Mouse (Mus musculus) C2C12 (cell line): ENCODE measurements around the gene Phrf1. TPM values are rescaled to one million over a fixed set of nuclear protein-coding genes. Genes with fewer than 3 reads are reported as not detected.
"Not testable (repeated sequence)": the region's sequence is repeated elsewhere in the genome, so short reads cannot be mapped to it uniquely, and the experiment has no call there.

ENCODE experiments used
- H3K27me3 ChIP-seq: one replicate; pipeline ENCODE4 v1.6.1; 2011; ENCODE audit not compliant: control insufficient read depth, insufficient read depth, insufficient read length
- H3K36me3 ChIP-seq: one replicate; pipeline ENCODE4 v1.6.1; 2011; ENCODE audit not compliant: control insufficient read depth, insufficient read depth
- H3K4me3 ChIP-seq: one replicate; pipeline ENCODE4 v1.5.1; 2011; ENCODE audit warnings: mild to moderate bottlenecking, control low read depth; ENCODE audit not compliant: poor library complexity, insufficient read depth, severe bottlenecking
- H3K79me2 ChIP-seq: one replicate; pipeline ENCODE4 v1.6.1; 2011; ENCODE audit not compliant: control insufficient read depth, insufficient read depth
- H3K79me3 ChIP-seq: one replicate; pipeline ENCODE4 v1.6.1; 2011; ENCODE audit warnings: low read depth, control low read depth
- H3ac ChIP-seq: one replicate; pipeline ENCODE3; 2011; ENCODE audit warnings: low read depth; ENCODE audit not compliant: control insufficient read depth, insufficient read length
- CEBPB ChIP-seq: IDR thresholded peaks from one replicate; pipeline ENCODE4 v1.6.1; 2011; ENCODE audit warnings: low read depth, mild to moderate bottlenecking, control low read depth, moderate library complexity
- CTCF ChIP-seq: IDR thresholded peaks from one replicate; pipeline ENCODE4 v1.5.1; 2011; ENCODE audit not compliant: control insufficient read depth, insufficient read depth, insufficient read length
- FOSL1 ChIP-seq: IDR thresholded peaks from one replicate; pipeline ENCODE4 v1.8.0; 2011; ENCODE audit warnings: mild to moderate bottlenecking, low read length; ENCODE audit not compliant: poor library complexity, insufficient read depth, severe bottlenecking
- MAX ChIP-seq: IDR thresholded peaks from one replicate; pipeline ENCODE4 v1.6.1; 2011; ENCODE audit warnings: mild to moderate bottlenecking, control low read depth
- MYOD1 ChIP-seq: IDR thresholded peaks from one replicate; pipeline ENCODE4 v1.6.1; 2011; ENCODE audit warnings: low read depth; ENCODE audit not compliant: control insufficient read depth, insufficient read length
- MYOG ChIP-seq: IDR thresholded peaks from one replicate; pipeline ENCODE4 v1.6.1; 2011; ENCODE audit not compliant: control insufficient read depth, insufficient read length; ENCODE audit errors: extremely low read depth
- USF1 ChIP-seq: IDR thresholded peaks from one replicate; pipeline ENCODE4 v1.6.1; 2011; ENCODE audit warnings: low read depth, mild to moderate bottlenecking, control low read depth, moderate library complexity
- polyA plus RNA-seq: library from polyadenylated mRNA; unstranded; fragments of >200 nt; fragmentation: generic; extraction: Trizol; gene quantifications from one replicate; pipeline ENCODE4 v1.2.1, GENCODE M21; 2012; ENCODE audit warnings: missing spikeins

Gene Phrf1
- polyA plus RNA-seq, 1 experiment = 60.2 TPM

DNA sequence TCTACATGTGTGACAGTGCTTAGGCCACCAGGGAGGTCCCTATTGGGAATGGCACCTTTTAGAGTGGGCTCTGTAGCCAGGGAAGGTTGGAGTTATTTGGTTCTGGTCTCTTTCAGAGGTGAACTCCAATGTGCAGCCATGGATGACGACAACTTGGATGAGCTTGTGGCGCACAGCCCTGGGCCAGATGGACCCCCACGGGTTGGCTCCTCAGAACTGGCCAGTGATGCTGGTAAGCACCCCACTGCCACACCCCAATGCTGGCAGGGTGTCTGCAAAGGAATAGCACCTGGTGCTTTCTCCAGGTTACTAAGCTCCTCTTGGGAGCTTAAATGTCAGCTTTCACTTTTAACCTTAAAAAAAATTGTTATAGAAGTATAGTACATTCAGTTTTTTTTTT lies 2.5 kb downstream of the Phrf1 start:
- H3ac ChIP-seq = no peak overlapping the region
- peaks cover 41% of the 10 kb centered on the region for H3K36me3 ChIP-seq
- no peaks in the 10 kb centered on the region for H3K27me3 ChIP-seq
- H3K79me2 ChIP-seq = peaks cover 75% of the 10 kb centered on the region
- H3K4me3 ChIP-seq = no peak overlapping the region
- peaks cover 57% of the 10 kb centered on the region for H3K79me3 ChIP-seq
- TF ChIP-seq MYOG = no peak
- no peak for TF ChIP-seq MYOD1

DNA sequence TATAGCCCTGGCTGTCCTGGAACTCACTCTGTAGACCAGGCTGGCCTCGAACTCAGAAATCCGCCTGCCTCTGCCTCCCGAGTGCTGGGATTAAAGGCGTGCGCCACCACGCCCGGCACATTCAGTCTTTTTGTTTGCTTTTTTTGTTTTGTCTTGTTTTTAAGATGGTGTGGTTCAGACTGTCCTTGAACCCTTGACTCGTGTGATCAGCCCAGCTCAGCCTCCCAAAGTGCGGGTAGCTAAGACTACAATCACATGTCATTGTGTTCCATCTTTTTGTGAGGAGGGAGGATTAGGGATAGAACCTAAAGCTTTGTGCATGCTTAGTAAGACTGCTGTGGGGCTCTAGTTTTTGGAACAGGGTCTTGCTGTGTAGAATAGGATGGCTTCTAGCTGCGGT lies 3.0 kb downstream of the Phrf1 start:
- no peak for TF ChIP-seq MAX
- no peak for TF ChIP-seq MYOD1
- TF ChIP-seq USF1 = no peak
- no peak for TF ChIP-seq CEBPB
- TF ChIP-seq FOSL1 = no peak
- no peak for TF ChIP-seq CTCF
- no peak for TF ChIP-seq MYOG
- H3ac ChIP-seq = no peak overlapping the region

DNA sequence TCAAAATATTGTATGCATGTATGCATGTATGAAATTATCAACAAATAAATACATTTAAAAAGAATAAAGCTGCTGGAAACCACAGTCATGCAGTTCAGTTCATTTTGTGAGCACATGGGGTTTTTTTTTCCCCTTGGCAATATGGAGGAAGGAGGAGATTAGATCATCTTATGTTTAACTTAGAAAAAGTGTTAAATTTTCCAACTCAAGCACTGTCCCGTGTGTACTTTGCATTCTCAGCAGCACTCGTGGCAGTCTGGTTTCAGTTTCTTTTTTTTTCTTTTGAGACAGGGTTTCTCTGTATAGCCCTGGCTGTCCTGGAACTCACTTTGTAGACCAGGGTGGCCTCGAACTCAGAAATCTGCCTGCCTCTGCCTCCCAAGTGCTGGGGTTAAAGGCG lies 21.9 kb downstream of the Phrf1 start:
- not testable (repeated sequence) for H3K79me3 ChIP-seq, H3K27me3 ChIP-seq, H3K4me3 ChIP-seq, H3K79me2 ChIP-seq, H3ac ChIP-seq
- peaks cover 73% of the 10 kb centered on the region for H3K36me3 ChIP-seq

More for the DNA sequence above, 3.0 kb downstream of the Phrf1 start:
- Histone ChIP-seq H3K79me2 (peaks cover 75% of the 10 kb centered on the region), H3K79me3 (peaks cover 57% of the 10 kb centered on the region), H3K27me3 (no peaks in the 10 kb centered on the region), H3K4me3 (no peak overlapping the region), H3K36me3 (peaks cover 44% of the 10 kb centered on the region)

DNA sequence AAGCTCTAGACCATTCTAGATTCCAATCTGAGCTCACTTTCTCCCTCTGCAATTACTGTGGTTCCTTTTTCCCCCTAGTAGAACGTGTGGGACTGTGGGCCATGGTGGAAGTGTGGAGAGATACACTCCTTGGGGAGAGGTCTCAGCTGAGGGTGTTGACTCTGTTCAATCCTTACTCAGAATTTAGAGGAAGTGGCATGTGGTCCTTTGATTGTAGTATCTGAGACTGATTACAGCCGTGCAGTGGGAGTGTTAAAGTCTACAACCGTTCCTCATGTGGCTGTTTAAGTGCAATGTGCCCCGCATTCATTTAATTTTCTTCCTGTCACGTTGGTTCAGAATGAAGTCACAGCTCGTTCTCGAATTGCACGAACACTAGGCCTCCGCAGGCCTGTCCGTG lies 27.6 kb downstream of the Phrf1 start:
- no peak overlapping the region for H3K4me3 ChIP-seq
- H3K79me3 ChIP-seq = no peaks in the 10 kb centered on the region
- H3ac ChIP-seq = no peak overlapping the region
- H3K36me3 ChIP-seq = peaks cover 67% of the 10 kb centered on the region
- no peaks in the 10 kb centered on the region for H3K79me2 ChIP-seq
- TF ChIP-seq MYOD1 (no peak), CEBPB (no peak), FOSL1 (no peak), MAX (no peak), MYOG (no peak), CTCF (no peak)
- H3K27me3 ChIP-seq = no peaks in the 10 kb centered on the region

DNA sequence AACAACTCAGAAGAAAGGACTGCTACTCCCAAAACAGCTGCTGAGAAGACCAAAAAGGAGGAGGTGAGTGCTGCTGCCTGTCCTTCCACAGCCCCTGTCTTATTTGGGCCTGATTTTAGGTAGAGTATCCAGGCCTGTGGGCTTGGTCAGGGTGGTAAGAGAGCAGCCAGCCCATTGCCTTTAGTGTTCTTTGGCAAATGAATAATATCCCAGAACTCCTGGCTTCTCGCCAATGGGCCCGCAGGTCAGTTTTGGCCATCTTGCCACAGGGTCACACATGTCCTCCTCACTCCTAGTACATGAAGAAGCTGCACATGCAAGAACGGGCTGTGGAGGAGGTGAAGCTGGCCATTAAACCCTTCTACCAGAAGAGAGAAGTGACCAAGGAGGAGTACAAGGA lies 32.9 kb downstream of the Phrf1 start:
- Histone ChIP-seq H3K36me3 (peaks cover 57% of the 10 kb centered on the region), H3K27me3 (no peaks in the 10 kb centered on the region), H3K79me3 (no peaks in the 10 kb centered on the region), H3ac (no peak overlapping the region), H3K79me2 (no peaks in the 10 kb centered on the region), H3K4me3 (no peak overlapping the region)
- no peak for TF ChIP-seq MAX
- TF ChIP-seq MYOD1 = no peak
- no peak for TF ChIP-seq USF1
- TF ChIP-seq FOSL1 = no peak
- TF ChIP-seq MYOG = no peak
- TF ChIP-seq CTCF = no peak
- TF ChIP-seq CEBPB = no peak

GRCm38 (mm10) chr7:141263640-141264039 lies 35.1 kb downstream of the Phrf1 start:
- no peak overlapping the region for H3ac ChIP-seq
- H3K79me3 ChIP-seq = no peaks in the 10 kb centered on the region
- H3K27me3 ChIP-seq = no peaks in the 10 kb centered on the region
- H3K36me3 ChIP-seq = peaks cover 43% of the 10 kb centered on the region
- TF ChIP-seq USF1 (no peak), CTCF (no peak), MYOD1 (no peak), MAX (no peak), CEBPB (no peak), FOSL1 (no peak), MYOG (no peak)
- no peak overlapping the region for H3K4me3 ChIP-seq
- no peaks in the 10 kb centered on the region for H3K79me2 ChIP-seq
